In the genomic region with DNA sequence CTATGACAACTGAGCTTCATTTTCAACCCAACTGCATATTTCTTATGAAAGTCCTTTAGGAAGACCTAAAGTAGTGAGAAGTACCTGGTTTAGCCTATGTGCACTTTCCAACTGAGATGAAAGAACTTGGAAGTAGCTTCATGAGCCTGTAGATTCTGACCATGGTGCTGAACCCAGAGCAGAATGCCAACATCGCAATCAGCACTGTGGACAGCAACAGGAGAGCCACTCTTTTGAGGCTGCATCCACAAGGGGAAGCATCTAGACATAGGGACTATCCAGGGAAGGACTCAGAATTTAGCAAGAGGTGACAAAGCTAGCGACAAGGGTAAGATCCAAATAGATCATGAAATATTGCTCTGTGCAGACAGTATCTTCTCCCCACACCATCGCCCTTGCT, we compare ENCODE assay signal across 9 mouse cellular contexts. TPM values are rescaled to one million over a fixed set of nuclear protein-coding genes. Genes with fewer than 3 reads are reported as not detected.
DNase-seq lines count a peak whose midpoint lies in the region; ATAC-seq and TF ChIP-seq lines count a peak whose summit lies in the region.
"Had no signal": no experiment of that assay in that cellular context is flagged by ENCODE, and none has a peak within 500 bp of the region (broad histone marks: within the 10 kb centered on the region; RNA-seq: fewer than 3 reads in every experiment).

No protein-coding gene starts in this region.

- H3K27ac ChIP-seq in neural tube, embryonic 15.5 days (replicated peaks): no peak overlapping the region
- H3K27ac ChIP-seq in kidney, postnatal 0 days: no peak overlapping the region
- H3K27ac ChIP-seq in forebrain, embryonic 13.5 days: no peak overlapping the region
- no peak overlapping the region for H3K27ac ChIP-seq in forebrain, embryonic 14.5 days (ENCODE audit: low read depth, low read length)

- WGBS in neural tube, embryonic 15.5 days: 53% methylated on average over 3 of the region's 3 CpGs
- WGBS in kidney, postnatal 0 days: 42% methylated on average over 3 of the region's 3 CpGs
- 50% methylated on average over 3 of the region's 3 CpGs for WGBS in forebrain, embryonic 13.5 days
- WGBS in forebrain, embryonic 14.5 days: 46% methylated on average over 3 of the region's 3 CpGs

- H3K36me3 ChIP-seq in neural tube, embryonic 15.5 days: no peaks in the 10 kb centered on the region
- no peaks in the 10 kb centered on the region for H3K36me3 ChIP-seq in kidney, postnatal 0 days (ENCODE audit: insufficient read depth, low read length)
- no peaks in the 10 kb centered on the region for H3K36me3 ChIP-seq in forebrain, embryonic 13.5 days (ENCODE audit: poor library complexity, severe bottlenecking)
- H3K36me3 ChIP-seq in forebrain, embryonic 14.5 days (ENCODE audit: control insufficient read depth, insufficient read depth, low read length): no peaks in the 10 kb centered on the region

- DNase-seq in neural tube, embryonic 10.5 days (ENCODE audit: extremely low spot score, low spot score): peak; percentile 25
- DNase-seq in adrenal gland, postnatal 14 days: peak; percentile 81
- DNase-seq in kidney, postnatal 0 days (ENCODE audit: low spot score): peak; percentile 80
- DNase-seq in ovary, postnatal 36 days (ENCODE audit: low spot score): peak; percentile 68
- no peak for DNase-seq in forebrain, embryonic 14.5 days (ENCODE audit: low spot score)
- DNase-seq in spleen, adult 18-20 months: no peak
- DNase-seq: cerebellum, adult 2 months had no signal

- no peaks in the 10 kb centered on the region for H3K9me3 ChIP-seq in neural tube, embryonic 15.5 days (replicated peaks)
- H3K9me3 ChIP-seq in kidney, postnatal 0 days (replicated peaks; ENCODE audit: low read length): no peaks in the 10 kb centered on the region
- H3K9me3 ChIP-seq in forebrain, embryonic 13.5 days (replicated peaks): no peaks in the 10 kb centered on the region
- H3K9me3 ChIP-seq in forebrain, embryonic 14.5 days (replicated peaks; ENCODE audit: control insufficient read depth, low read length): no peaks in the 10 kb centered on the region

- TF ChIP-seq CTCF in kidney, postnatal 0 days (IDR thresholded peaks at IDR 0.05; ENCODE audit: low read depth): peak; percentile 30; the same call in 1 of the 2 replicates

- H3K9ac ChIP-seq in neural tube, embryonic 15.5 days (replicated peaks): no peak overlapping the region
- H3K9ac ChIP-seq in kidney, postnatal 0 days (ENCODE audit: low read depth, low read length): no peak overlapping the region
- no peak overlapping the region for H3K9ac ChIP-seq in forebrain, embryonic 13.5 days
- no peak overlapping the region for H3K9ac ChIP-seq in forebrain, embryonic 14.5 days (ENCODE audit: low read length)

- no peak overlapping the region for H3K4me3 ChIP-seq in neural tube, embryonic 15.5 days (replicated peaks)
- H3K4me3 ChIP-seq in kidney, postnatal 0 days (replicated peaks; ENCODE audit: low read depth, low read length): no peak overlapping the region
- no peak overlapping the region for H3K4me3 ChIP-seq in forebrain, embryonic 13.5 days
- no peak overlapping the region for H3K4me3 ChIP-seq in forebrain, embryonic 14.5 days (ENCODE audit: low read depth, low read length)

- ATAC-seq in neural tube, embryonic 15.5 days (ENCODE audit: low FRiP score): no peak
- no peak for ATAC-seq in kidney, postnatal 0 days (replicated peaks; ENCODE audit: low FRiP score, low read depth)
- no peak for ATAC-seq in forebrain, embryonic 13.5 days
- ATAC-seq in forebrain, embryonic 14.5 days: no peak

- H3K27me3 ChIP-seq in neural tube, embryonic 15.5 days (replicated peaks): no peaks in the 10 kb centered on the region
- H3K27me3 ChIP-seq in kidney, postnatal 0 days (ENCODE audit: insufficient read depth, low read length): no peaks in the 10 kb centered on the region
- no peaks in the 10 kb centered on the region for H3K27me3 ChIP-seq in forebrain, embryonic 13.5 days
- H3K27me3 ChIP-seq in forebrain, embryonic 14.5 days (replicated peaks; ENCODE audit: control insufficient read depth, insufficient read depth, low read length): no peaks in the 10 kb centered on the region

- H3K4me1 ChIP-seq in neural tube, embryonic 15.5 days: no peaks in the 10 kb centered on the region
- no peaks in the 10 kb centered on the region for H3K4me1 ChIP-seq in kidney, postnatal 0 days (replicated peaks; ENCODE audit: insufficient read depth, low read length)
- H3K4me1 ChIP-seq in forebrain, embryonic 13.5 days: no peaks in the 10 kb centered on the region
- no peaks in the 10 kb centered on the region for H3K4me1 ChIP-seq in forebrain, embryonic 14.5 days (ENCODE audit: control insufficient read depth, insufficient read depth, low read length)

- H3K4me2 ChIP-seq in neural tube, embryonic 15.5 days: no peak overlapping the region
- H3K4me2 ChIP-seq in kidney, postnatal 0 days (ENCODE audit: low read length): no peak overlapping the region
- no peak overlapping the region for H3K4me2 ChIP-seq in forebrain, embryonic 13.5 days
- no peak overlapping the region for H3K4me2 ChIP-seq in forebrain, embryonic 14.5 days (ENCODE audit: low read length)

RNA-seq across cellular contexts. Expression of a gene that starts 13.8 kb away (rescaled TPM):
- 7.9 and 15.5 TPM in 2 replicates for polyA plus RNA-seq in neural tube, embryonic 15.5 days (2015; fragmentation: Nextera tagmentation; extraction: Ambion mirVana)
- 27.8 and 29.7 TPM in 2 replicates for total RNA-seq in adrenal gland, postnatal 14 days (2021)
- 48.1 and 52.4 TPM in 2 replicates for polyA plus RNA-seq in kidney, postnatal 0 days (2015; fragmentation: Nextera tagmentation; extraction: Ambion mirVana)
- polyA plus RNA-seq in forebrain, embryonic 13.5 days (2015; fragmentation: Nextera tagmentation; extraction: Ambion mirVana): 5.1 and 5.2 TPM in 2 replicates
- polyA plus RNA-seq in forebrain, embryonic 14.5 days (2014; fragmentation: Nextera tagmentation; extraction: Ambion mirVana): 5.6 and 5.9 TPM in 2 replicates

RNA-seq across cellular contexts. Expression of a gene that starts 28.3 kb away (rescaled TPM):
- 6.6 TPM in 2 replicates for polyA plus RNA-seq in neural tube, embryonic 15.5 days (2015; fragmentation: Nextera tagmentation; extraction: Ambion mirVana)
- total RNA-seq in adrenal gland, postnatal 14 days (2021): 8.7 and 11.8 TPM in 2 replicates
- 4.1 and 4.4 TPM in 2 replicates for polyA plus RNA-seq in kidney, postnatal 0 days (2015; fragmentation: Nextera tagmentation; extraction: Ambion mirVana)
- polyA plus RNA-seq in forebrain, embryonic 13.5 days (2015; fragmentation: Nextera tagmentation; extraction: Ambion mirVana): 3.5 and 3.9 TPM in 2 replicates
- 3.1 and 3.9 TPM in 2 replicates for polyA plus RNA-seq in forebrain, embryonic 14.5 days (2014; fragmentation: Nextera tagmentation; extraction: Ambion mirVana)

RNA-seq across cellular contexts. Expression of a gene that starts 41.6 kb away (rescaled TPM):
- 71.3 and 77.4 TPM in 2 replicates for polyA plus RNA-seq in neural tube, embryonic 15.5 days (2015; fragmentation: Nextera tagmentation; extraction: Ambion mirVana)
- 97.9 and 129 TPM in 2 replicates for total RNA-seq in adrenal gland, postnatal 14 days (2021)
- polyA plus RNA-seq in kidney, postnatal 0 days (2015; fragmentation: Nextera tagmentation; extraction: Ambion mirVana): 30.4 and 30.8 TPM in 2 replicates
- 61.3 and 71.1 TPM in 2 replicates for polyA plus RNA-seq in forebrain, embryonic 13.5 days (2015; fragmentation: Nextera tagmentation; extraction: Ambion mirVana)
- 43.0 and 59.2 TPM in 2 replicates for polyA plus RNA-seq in forebrain, embryonic 14.5 days (2014; fragmentation: Nextera tagmentation; extraction: Ambion mirVana)

RNA-seq across cellular contexts. Expression of a gene that starts 59.1 kb away (rescaled TPM):
- polyA plus RNA-seq in neural tube, embryonic 15.5 days (2015; fragmentation: Nextera tagmentation; extraction: Ambion mirVana): 0.14 TPM in 1 of 2 replicates, not detected in the other
- total RNA-seq in adrenal gland, postnatal 14 days (2021): 0.45 and 0.56 TPM in 2 replicates
- polyA plus RNA-seq in kidney, postnatal 0 days (2015; fragmentation: Nextera tagmentation; extraction: Ambion mirVana): 0.17 and 0.33 TPM in 2 replicates
- polyA plus RNA-seq in forebrain, embryonic 13.5 days (2015; fragmentation: Nextera tagmentation; extraction: Ambion mirVana): not detected in 2 replicates
- polyA plus RNA-seq in forebrain, embryonic 14.5 days (2014; fragmentation: Nextera tagmentation; extraction: Ambion mirVana): not detected in 2 replicates

RNA-seq across cellular contexts. Expression of a gene that starts 59.2 kb away (rescaled TPM):
- polyA plus RNA-seq in neural tube, embryonic 15.5 days (2015; fragmentation: Nextera tagmentation; extraction: Ambion mirVana): 127 and 155 TPM in 2 replicates
- 5.2 and 5.6 TPM in 2 replicates for total RNA-seq in adrenal gland, postnatal 14 days (2021)
- 1.5 and 1.9 TPM in 2 replicates for polyA plus RNA-seq in kidney, postnatal 0 days (2015; fragmentation: Nextera tagmentation; extraction: Ambion mirVana)
- polyA plus RNA-seq in forebrain, embryonic 13.5 days (2015; fragmentation: Nextera tagmentation; extraction: Ambion mirVana): 121 and 149 TPM in 2 replicates
- polyA plus RNA-seq in forebrain, embryonic 14.5 days (2014; fragmentation: Nextera tagmentation; extraction: Ambion mirVana): 61.6 and 68.0 TPM in 2 replicates

Comparison
In these comparisons a context has a peak if more than half of its experiments do, and no peak if none do; other contexts are left out.
1. DNase-seq: peak in neural tube, embryonic 10.5 days (single experiment), adrenal gland, postnatal 14 days (single experiment), kidney, postnatal 0 days (single experiment) and ovary, postnatal 36 days (single experiment); none in forebrain, embryonic 14.5 days (single experiment) and spleen, adult 18-20 months (0 of 2).